Mouse (Mus musculus) liver, adult 2 months (tissue): ENCODE measurements at regions not wholly inside any gene's neighbourhood (a gene's known extent, or its start where the extent isn't known, plus 50 kb on each side); places are given as distances from the start of the nearest gene placed in this dataset.
"Not testable (repeated sequence)": the region's sequence is repeated elsewhere in the genome, so short reads cannot be mapped to it uniquely, and the experiment has no call there.

Experiments
- DNase-seq: peaks from one replicate; pipeline ENCODE4 v3.0.0-alpha.2; 2011; ENCODE audit warnings: low read depth, low spot score; ENCODE audit errors: extremely low read depth
- H3K27ac ChIP-seq: fragments of 200-500 bp; replicated peaks from 2 replicates; pipeline ENCODE4 v1.5.1; 2012; ENCODE audit warnings: low read depth, mild to moderate bottlenecking, control low read depth, inconsistent platforms, low read length; ENCODE audit not compliant: insufficient read depth
- H3K27me3 ChIP-seq: fragments of 200-500 bp; 2 replicates; pipeline ENCODE4 v1.6.1; 2012; ENCODE audit warnings: mild to moderate bottlenecking, moderate library complexity, low read length, inconsistent platforms; ENCODE audit not compliant: control insufficient read depth, insufficient read depth
- H3K36me3 ChIP-seq: fragments of 200-500 bp; 2 replicates; pipeline ENCODE4 v1.6.1; 2012; ENCODE audit warnings: low read length, inconsistent platforms; ENCODE audit not compliant: control insufficient read depth, insufficient read depth
- H3K4me1 ChIP-seq: fragments of 200-500 bp; 2 replicates; pipeline ENCODE4 v1.6.1; 2011; ENCODE audit warnings: low read length; ENCODE audit not compliant: control insufficient read depth, insufficient read depth
- H3K4me3 ChIP-seq: fragments of 200-500 bp; 2 replicates; pipeline ENCODE4 v1.5.1; 2011; ENCODE audit warnings: low read depth, mild to moderate bottlenecking, control low read depth, low read length, moderate library complexity; ENCODE audit not compliant: insufficient read depth
- H3K79me2 ChIP-seq: fragments of 200-500 bp; 2 replicates; pipeline ENCODE4 v1.6.1; 2012; ENCODE audit warnings: inconsistent platforms, mild to moderate bottlenecking, low read length, moderate library complexity; ENCODE audit not compliant: control insufficient read depth, insufficient read depth
- H3K9ac ChIP-seq: fragments of 200-500 bp; 2 replicates; pipeline ENCODE4 v1.6.1; 2012; ENCODE audit warnings: low read depth, mild to moderate bottlenecking, control low read depth, inconsistent platforms, low read length
- CTCF ChIP-seq: fragments of 200-500 bp; IDR thresholded peaks from 2 replicates; pipeline ENCODE4 v1.5.1; 2011; ENCODE audit warnings: low read depth, low read length, control low read depth
- POLR2A ChIP-seq: fragments of 200-500 bp; IDR thresholded peaks from 2 replicates; pipeline ENCODE4 v1.6.1; 2011; ENCODE audit warnings: low read length, control low read depth; ENCODE audit not compliant: insufficient read depth; ENCODE audit errors: extremely low read depth
- WGBS: fragments of 180-500 bp; shearing (Covaris S2); methylation state at CpG from one replicate; pipeline ENCODE4 v1.1.7; 2018; 5-methylcytosine and 5-hydroxymethylcytosine counted together

- H3K4me3 ChIP-seq = no peak overlapping the region
- H3K9ac ChIP-seq = no peak overlapping the region
- no peaks in the 10 kb centered on the region for H3K4me1 ChIP-seq
- no peaks in the 10 kb centered on the region for H3K36me3 ChIP-seq
- no peak for DNase-seq
- no peak overlapping the region for H3K27ac ChIP-seq
- H3K79me2 ChIP-seq = no peaks in the 10 kb centered on the region
- WGBS = 85% methylated on average over 10 of the region's 10 CpGs
- no peaks in the 10 kb centered on the region for H3K27me3 ChIP-seq
- TF ChIP-seq POLR2A (no peak), CTCF (no peak)
Observed at GRCm38 (mm10) chr2:72657101-72657920, 181.4 kb downstream of the Cdca7 start.

- DNase-seq = no peak
- no peak overlapping the region for H3K27ac ChIP-seq
- no peaks in the 10 kb centered on the region for H3K36me3 ChIP-seq
- H3K4me1 ChIP-seq = no peaks in the 10 kb centered on the region
- no peaks in the 10 kb centered on the region for H3K79me2 ChIP-seq
- TF ChIP-seq CTCF (no peak), POLR2A (no peak)
- no peak overlapping the region for H3K4me3 ChIP-seq
- H3K27me3 ChIP-seq = no peaks in the 10 kb centered on the region
- WGBS = 90% methylated on average over 7 of the region's 7 CpGs
- H3K9ac ChIP-seq = no peak overlapping the region
Observed at GRCm38 (mm10) chr2:72662396-72662795, 186.4 kb downstream of the Cdca7 start.

- Histone ChIP-seq H3K4me3 (no peak overlapping the region), H3K9ac (no peak overlapping the region), H3K4me1 (no peaks in the 10 kb centered on the region), H3K27ac (no peak overlapping the region), H3K27me3 (no peaks in the 10 kb centered on the region), H3K36me3 (no peaks in the 10 kb centered on the region), H3K79me2 (no peaks in the 10 kb centered on the region)
- no peak for TF ChIP-seq POLR2A
- no peak for TF ChIP-seq CTCF
- no peak for DNase-seq
- 81% methylated on average over 8 of the region's 8 CpGs for WGBS
Observed at GRCm38 (mm10) chr2:72662979-72663780, 187.2 kb downstream of the Cdca7 start.

GRCm38 (mm10) chr2:72667396-72667795 lies 191.4 kb downstream of the Cdca7 start:
- H3K4me1 ChIP-seq, H3K27me3 ChIP-seq, H3K4me3 ChIP-seq, H3K36me3 ChIP-seq, H3K27ac ChIP-seq, H3K9ac ChIP-seq, H3K79me2 ChIP-seq, DNase-seq: not testable (repeated sequence)
- WGBS = 97% methylated on average over 16 of the region's 16 CpGs

- 84% methylated on average over 13 of the region's 13 CpGs for WGBS
- no peaks in the 10 kb centered on the region for H3K36me3 ChIP-seq
- no peaks in the 10 kb centered on the region for H3K79me2 ChIP-seq
- H3K27ac ChIP-seq = no peak overlapping the region
- no peaks in the 10 kb centered on the region for H3K4me1 ChIP-seq
- H3K27me3 ChIP-seq = no peaks in the 10 kb centered on the region
- no peak for DNase-seq
- TF ChIP-seq POLR2A (no peak), CTCF (no peak)
- H3K4me3 ChIP-seq = no peak overlapping the region
- H3K9ac ChIP-seq = no peak overlapping the region
Observed at GRCm38 (mm10) chr2:72672908-72673901, 197.2 kb downstream of the Cdca7 start.
